Mouse (Mus musculus) B cell, adult (primary cell): Measurements from ENCODE around the gene Grm7. TPM values are rescaled to one million over a fixed set of nuclear protein-coding genes. Genes with fewer than 3 reads are reported as not detected.

Experiments used
- total RNA-seq: library from RNA; stranded (reverse); gene quantifications from 4 replicates; pipeline ENCODE4 v1.2.4, GENCODE M21; 2023; ENCODE audit not compliant: inconsistent age

The Grm7 gene
- total RNA-seq: not detected in 4 replicates

DNA sequence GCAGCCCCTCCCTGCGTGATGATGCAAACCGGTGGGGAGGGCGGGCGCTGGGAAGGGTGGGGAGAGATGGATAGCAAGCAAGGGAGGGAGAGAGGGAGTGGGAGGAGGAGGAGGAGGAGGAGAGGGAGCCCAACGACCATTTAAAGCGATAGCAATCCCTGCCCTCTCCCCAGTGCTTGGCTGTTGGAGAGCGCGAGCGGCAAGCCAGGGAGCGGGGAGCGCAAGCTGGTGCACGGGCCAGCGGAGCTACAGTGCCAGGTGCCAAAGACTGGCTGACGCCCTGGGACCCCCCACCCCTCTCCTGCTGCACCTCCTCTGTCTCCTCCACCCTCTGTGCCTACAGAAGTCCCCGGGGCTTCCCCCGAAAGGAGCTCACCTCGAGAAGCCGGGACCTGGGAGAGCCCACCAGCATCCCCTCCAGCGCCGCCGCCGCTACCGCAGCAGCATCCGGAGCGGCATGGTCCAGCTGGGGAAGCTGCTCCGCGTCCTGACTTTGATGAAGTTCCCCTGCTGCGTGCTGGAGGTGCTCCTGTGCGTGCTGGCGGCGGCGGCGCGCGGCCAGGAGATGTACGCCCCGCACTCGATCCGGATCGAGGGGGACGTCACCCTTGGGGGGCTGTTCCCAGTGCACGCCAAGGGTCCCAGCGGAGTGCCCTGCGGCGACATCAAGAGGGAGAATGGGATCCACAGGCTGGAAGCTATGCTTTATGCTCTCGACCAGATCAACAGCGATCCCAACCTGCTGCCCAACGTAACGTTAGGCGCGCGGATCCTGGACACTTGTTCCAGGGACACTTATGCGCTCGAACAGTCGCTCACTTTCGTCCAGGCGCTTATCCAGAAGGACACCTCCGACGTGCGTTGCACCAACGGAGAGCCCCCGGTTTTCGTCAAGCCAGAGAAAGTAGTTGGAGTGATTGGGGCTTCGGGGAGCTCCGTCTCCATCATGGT is at the start of gene Grm7:
Grm7 (plus strand) TSS at position 171 of the 951 bp plus-strand sequence.

